Mouse (Mus musculus): ENCODE measurements around the gene Rspry1. TPM values are rescaled to one million over a fixed set of nuclear protein-coding genes. Genes with fewer than 3 reads are reported as not detected.

The Rspry1 gene
- polyA plus RNA-seq, 1 experiment from 2014 or later: 33.0 TPM

Other genes starting within 250 kb of the Rspry1 start
- 144 and 158 TPM in 2 replicates for gene Herpud1, start 215.5 kb upstream of the Rspry1 start, polyA plus RNA-seq (2015; fragmentation: Nextera tagmentation; extraction: Ambion mirVana)
- 0.51 and 0.54 TPM in 2 replicates for gene Nlrc5, start 167.6 kb upstream of the Rspry1 start, polyA plus RNA-seq (2015; fragmentation: Nextera tagmentation; extraction: Ambion mirVana)
- gene Cpne2, start 68.9 kb upstream of the Rspry1 start, polyA plus RNA-seq (2015; fragmentation: Nextera tagmentation; extraction: Ambion mirVana): 10.6 TPM in 2 replicates
- gene Fam192a, start 60 bp downstream of the Rspry1 start, polyA plus RNA-seq (2015; fragmentation: Nextera tagmentation; extraction: Ambion mirVana): 55.6 and 61.6 TPM in 2 replicates
- gene Arl2bp, start 64.7 kb downstream of the Rspry1 start, polyA plus RNA-seq (2015; fragmentation: Nextera tagmentation; extraction: Ambion mirVana): 129 and 137 TPM in 2 replicates
- gene Pllp, start 94.3 kb downstream of the Rspry1 start, polyA plus RNA-seq (2015; fragmentation: Nextera tagmentation; extraction: Ambion mirVana): 71.7 and 79.4 TPM in 2 replicates
- gene Ccl22, start 143.7 kb downstream of the Rspry1 start, polyA plus RNA-seq (2015; fragmentation: Nextera tagmentation; extraction: Ambion mirVana): not detected in 2 replicates
- 10.1 and 14.3 TPM in 2 replicates for gene Cx3cl1, start 170.1 kb downstream of the Rspry1 start, polyA plus RNA-seq (2015; fragmentation: Nextera tagmentation; extraction: Ambion mirVana)
- gene Ccl17, start 208.5 kb downstream of the Rspry1 start, polyA plus RNA-seq (2015; fragmentation: Nextera tagmentation; extraction: Ambion mirVana): 0.39 TPM in 1 of 2 replicates, not detected in the other
- gene Coq9, start 236.4 kb downstream of the Rspry1 start, polyA plus RNA-seq (2015; fragmentation: Nextera tagmentation; extraction: Ambion mirVana): 75.8 and 84.2 TPM in 2 replicates
- 89.4 and 91.5 TPM in 2 replicates for gene Ciapin1, start 236.4 kb downstream of the Rspry1 start, polyA plus RNA-seq (2015; fragmentation: Nextera tagmentation; extraction: Ambion mirVana)

All from stomach, embryonic 15.5 days (tissue).